Mouse (Mus musculus): ENCODE results near the gene Pjvk. TPM values are rescaled to one million over a fixed set of nuclear protein-coding genes. Genes with fewer than 3 reads are reported as not detected.

Pjvk gene
- polyA plus RNA-seq, 1 experiment, result not detected

DNA sequence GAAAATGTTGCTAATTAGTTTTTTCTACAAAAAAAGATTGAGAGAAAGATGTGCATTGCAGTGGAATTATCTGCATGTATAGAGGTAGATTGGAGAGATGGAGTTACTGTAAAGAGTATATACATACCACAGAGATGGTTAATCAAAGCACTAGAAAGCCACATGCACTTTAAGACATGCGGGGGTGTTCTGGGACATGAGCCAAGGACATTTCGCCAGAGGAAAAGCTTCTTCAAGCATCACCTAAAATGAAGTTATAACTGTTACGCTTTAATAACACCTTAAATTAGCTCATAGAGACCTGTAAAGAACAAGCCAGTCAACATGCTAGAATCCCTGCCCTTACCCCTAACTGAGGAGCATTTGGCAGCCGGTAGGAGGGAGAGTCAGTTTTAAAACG lies 18.9 kb downstream of the Pjvk start:
- DNase-seq (ENCODE audit: low read depth), result no peak

DNA sequence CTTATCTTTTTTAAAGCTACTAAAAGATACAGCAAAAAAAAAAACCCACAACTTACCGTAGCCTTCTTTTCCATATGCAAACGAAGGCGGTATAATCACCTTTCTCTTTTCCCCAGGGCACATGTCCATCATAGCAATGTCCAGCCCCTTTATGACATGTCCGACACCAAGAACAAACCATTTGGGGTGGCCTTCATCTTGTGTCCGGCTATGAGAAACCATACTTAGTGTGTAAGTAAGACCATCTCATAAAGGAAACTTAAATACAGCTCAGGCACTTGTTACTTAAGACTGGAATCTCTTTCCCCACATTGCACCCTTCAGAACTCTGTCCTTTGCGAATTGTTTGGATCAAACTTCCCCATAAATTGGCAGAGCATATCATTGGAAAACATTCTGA lies 23.4 kb downstream of the Pjvk start:
- DNase-seq (ENCODE audit: low read depth), result no peak

DNA sequence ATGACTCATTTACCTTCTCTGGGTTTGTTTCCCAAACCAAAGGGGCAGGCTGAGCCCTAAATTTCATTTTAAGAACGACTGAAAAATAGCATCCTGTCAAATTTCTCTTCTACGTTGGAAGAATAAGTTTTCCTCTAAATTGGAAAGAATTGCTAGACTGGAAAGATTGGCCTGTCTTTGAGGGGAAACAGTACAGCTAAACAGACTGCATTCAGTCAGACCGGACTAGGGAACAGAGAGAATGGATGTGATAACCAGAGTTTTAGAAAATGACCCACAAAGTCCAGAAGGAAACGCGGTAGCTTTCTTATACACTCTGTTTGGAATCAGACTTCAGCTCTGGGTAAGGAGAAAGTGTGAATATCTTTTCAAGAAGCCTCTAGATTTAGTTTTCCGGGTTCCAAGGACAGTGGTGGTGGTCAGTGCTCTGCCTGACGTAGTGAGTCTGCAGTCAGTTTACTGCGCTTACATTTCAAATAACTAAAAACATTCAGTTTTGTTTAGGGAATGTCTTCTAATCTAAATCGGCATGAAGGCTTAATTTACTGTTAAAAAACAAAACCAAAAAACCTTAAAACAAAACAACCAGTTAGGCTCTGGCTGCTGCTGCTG lies 24.0 kb downstream of the Pjvk start:
- DNase-seq (ENCODE audit: low read depth), result no peak

DNA sequence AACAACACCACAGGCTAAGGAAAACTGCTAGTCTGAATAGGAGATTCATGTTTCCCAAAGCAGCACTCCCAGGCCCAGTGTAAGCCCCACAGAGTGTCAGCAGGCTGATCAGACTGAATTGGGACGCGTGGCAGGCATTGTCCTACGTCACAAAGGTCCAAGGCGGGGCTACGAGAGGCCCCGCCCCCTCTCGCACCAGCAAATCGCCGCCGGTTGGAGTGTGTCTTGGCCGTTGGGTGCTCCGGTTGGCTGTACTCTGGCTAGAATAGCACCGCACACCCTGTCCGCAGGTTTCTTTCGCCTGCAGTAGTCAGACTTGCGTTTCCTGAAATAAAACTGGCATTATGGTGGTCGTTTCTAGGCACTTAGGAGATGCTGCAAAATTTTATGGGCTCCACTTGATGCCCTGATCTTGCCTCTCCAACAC lies 24.7 kb downstream of the Pjvk start, which contains the start of gene Fkbp7:
Gene Fkbp7, minus strand, starts transcription at position 151 of the 427 bp plus-strand sequence.
- DNase-seq (ENCODE audit: low read depth), result no peak

DNA sequence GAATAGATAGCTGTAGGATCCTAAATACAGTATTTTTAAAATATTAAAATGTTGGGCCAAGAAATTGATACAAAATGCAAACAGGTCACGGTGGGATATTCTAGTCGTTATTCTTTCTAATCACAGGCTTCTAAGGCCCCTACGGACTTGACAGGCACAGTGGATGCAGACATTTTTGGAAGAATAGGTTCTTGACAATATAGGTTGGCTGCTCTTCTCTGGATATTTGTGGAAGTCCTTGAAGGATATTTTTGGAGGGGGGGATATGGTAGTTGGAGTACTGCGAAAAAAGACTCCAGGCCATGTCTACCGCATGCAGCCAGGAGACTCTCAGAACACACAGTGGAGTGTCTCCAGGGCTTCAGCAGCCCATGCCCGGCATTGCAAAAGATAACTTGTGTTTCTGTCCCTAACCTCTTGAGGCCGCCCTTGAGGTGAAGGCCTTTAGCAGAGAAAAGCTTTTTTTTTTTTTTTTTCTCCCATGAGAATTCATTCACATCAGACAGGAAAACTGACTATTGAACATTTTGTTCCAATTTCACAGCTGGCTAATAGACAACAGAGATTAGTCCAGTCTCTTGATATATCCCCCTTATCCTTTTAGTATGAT lies 25.3 kb downstream of the Pjvk start:
- DNase-seq (ENCODE audit: low read depth), result no peak

DNA sequence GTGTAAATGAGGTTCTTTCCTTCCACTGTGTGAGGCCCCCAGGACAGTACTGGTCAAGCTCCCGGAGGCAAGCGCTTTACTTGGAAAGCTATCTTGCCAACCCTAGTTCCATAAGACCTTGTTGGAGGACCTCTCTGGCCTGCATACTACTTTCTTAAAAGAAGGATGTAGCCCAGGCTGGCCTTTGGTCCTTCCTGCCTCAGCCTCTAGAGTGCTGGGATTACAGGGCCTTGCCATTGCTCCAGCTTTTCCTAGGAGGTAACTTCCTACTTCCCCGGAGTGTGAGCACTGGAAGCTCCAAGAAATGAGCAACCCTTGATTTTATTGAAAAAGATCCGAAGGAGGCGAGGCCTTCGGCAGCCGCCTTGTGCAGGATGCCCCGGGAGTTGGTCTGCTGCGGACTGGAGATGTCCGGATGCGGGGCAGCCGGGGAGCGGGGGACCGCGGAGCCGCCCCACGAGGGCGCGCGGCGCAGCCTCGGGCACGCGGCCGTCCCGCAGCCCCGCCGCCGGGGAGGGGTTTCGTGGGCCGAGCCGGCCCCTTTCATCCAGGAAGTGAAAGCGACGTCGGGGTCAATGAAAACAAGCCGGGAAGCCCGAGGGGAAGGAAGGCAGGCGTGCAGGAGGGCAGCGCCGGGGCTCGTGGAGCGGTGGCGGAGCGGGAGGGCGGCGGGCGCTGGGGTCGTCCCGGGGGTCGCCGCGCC lies 26.6 kb downstream of the Pjvk start, which contains the start of gene Plekha3:
Gene Plekha3, plus strand, starts transcription at position 557 of the 703 bp plus-strand sequence.
- no peak for DNase-seq (ENCODE audit: low read depth)

DNA sequence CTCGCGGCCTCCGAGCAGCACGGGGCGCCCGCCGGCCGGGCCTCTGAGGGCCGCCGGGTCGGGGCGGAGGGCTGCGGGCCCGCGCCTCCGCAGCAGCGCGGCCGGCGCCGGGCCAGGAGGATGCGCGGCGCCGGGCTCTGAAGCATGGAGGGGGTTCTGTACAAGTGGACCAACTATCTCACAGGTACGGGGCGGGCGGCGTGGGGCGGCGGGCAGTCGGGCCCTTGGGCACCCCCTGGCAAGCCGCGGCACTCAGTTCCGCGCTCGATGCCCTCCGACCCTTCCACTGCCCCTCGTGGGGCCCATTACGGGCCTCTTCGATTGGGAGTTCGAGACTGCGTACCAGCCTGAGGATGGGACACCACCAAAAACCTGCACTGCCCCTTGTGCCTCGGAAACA lies 27.2 kb downstream of the Pjvk start:
- DNase-seq (ENCODE audit: low read depth), result no peak

DNA sequence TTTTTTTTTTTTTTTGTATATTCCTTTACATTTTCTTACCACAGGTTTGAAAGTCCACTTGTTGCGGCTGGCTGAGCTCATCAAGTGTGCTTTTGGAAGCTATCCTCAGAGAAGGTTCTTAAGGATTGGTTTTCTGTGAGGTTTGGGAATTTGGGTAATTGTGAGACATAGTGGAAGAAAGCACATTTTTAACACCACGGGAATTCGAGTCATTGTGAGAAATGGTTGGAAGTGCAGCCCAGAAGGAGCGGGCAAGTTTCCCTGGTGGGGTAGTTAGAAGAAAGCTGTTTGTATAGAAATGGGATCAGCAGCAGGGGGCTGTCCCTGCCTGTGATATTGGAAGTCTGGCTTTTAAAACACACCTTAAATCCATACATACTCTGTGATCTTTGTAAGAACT lies 27.7 kb downstream of the Pjvk start:
- no peak for DNase-seq (ENCODE audit: low read depth)

DNA sequence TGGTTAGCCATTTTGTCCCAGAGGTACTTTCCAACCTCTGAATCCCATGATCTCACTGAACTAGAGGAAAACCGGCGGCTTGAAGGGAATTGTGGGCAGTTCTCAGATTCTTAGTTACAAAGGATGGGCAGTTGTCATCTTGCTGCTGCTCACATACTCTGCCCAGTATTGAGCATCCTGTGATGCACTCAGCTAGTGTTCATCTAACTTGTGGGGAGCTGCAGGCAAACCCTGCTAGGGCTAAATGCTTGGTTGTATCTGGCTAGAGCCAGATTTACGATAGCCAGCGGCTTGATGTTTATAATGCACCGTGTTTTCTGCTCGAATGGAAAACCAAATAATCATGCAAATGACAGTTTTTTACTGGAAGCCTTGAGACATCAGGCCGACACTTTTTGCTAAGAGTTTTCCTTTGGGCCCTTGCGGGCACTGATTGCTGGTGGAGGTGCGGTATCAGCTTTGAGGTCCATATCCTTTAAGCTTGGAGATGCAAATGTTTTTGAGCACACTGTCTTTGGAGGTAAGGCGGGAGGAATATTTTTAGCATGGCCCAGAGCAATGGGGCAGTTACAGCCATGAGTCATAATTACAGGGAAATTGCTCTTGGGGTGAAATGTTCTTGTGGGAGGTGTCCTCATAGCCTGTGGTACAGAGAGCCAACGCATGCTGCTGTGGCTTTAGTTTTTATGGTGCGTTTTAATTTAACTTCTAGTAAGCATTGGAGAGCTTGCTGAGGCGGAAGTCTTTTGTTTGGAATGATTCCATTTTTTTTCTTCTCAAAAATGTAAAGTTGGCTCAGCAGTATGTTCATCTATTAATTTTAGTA lies 28.3 kb downstream of the Pjvk start:
- DNase-seq (ENCODE audit: low read depth), result no peak

DNA sequence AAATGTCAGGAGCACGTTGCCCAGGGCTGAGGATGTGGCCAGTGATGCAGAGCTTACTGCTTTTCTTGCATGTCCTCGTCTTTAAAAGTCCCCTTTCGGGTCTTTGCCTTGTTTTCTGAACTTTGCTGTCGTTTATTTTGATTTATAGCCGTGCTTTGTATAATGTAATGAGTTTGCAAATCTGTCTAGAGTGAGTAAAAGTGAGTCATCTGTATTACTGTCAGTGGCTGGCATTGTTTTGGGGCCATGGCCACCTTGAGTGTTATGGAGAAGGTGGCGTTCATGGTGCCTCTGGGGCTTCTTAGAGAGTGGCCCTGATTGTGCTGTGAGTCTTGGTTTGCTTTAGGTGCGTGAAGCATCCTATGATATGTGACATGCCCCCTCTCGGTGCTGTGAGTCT lies 34.0 kb downstream of the Pjvk start:
- DNase-seq (ENCODE audit: low read depth), result no peak

DNA sequence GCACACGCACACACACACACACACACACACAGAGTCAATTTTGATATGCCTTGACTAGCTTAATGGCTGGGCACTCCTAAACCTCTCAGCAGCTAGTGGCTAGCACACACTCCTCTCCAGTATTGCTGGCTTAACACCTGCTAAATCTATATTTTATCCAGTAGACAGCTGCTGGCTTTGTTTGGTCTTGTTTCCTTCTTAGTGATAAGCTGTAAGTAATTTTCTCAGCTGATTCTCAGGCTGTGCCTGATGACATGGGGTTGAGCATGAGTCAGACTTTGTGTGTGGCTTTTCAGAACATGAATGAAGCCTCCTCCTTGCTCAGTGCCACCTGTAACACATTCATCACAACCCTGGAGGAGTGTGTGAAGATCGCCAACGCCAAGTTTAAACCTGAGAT lies 38.7 kb downstream of the Pjvk start:
- no peak for DNase-seq (ENCODE audit: low read depth)

DNA sequence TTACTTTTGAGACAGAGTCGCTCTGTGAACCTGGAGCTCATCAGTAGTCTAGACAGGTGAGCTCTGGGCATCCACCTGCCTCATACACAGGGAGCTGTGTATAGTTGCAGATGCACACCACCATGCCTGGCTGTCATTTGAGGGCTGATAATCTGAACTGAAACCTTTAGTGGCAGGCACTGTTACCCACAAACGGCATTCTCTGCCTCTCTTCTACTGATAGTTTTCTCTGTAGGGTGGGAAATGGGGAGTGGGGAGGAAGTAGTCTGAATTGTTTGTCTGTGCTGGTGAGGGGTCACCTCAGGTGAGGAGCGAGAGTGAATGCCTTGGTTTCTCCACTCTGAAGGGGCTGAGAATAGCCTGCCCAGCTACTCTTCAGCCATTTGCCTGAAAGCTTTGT lies 39.3 kb downstream of the Pjvk start:
- no peak for DNase-seq (ENCODE audit: low read depth)

DNA sequence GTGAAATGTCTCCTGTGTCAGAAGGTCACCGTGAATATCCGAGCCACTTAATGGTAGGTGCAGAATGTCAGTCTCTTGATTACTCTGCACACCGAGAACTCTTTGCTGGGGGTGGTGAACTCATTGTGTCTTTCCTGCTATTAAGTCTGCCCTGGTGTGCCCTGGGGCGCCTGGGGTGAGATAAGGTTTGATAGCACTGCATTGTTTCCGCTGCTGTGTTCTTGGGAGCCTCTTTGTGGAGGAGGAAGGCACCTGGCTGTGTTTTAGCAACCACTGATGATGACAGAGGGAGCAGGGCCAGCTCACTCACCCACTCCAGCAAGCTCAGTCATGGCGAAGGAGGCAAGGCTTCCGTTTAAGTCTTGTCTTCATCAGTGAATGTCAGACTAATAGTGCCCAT lies 39.9 kb downstream of the Pjvk start:
- DNase-seq (ENCODE audit: low read depth), result no peak

DNA sequence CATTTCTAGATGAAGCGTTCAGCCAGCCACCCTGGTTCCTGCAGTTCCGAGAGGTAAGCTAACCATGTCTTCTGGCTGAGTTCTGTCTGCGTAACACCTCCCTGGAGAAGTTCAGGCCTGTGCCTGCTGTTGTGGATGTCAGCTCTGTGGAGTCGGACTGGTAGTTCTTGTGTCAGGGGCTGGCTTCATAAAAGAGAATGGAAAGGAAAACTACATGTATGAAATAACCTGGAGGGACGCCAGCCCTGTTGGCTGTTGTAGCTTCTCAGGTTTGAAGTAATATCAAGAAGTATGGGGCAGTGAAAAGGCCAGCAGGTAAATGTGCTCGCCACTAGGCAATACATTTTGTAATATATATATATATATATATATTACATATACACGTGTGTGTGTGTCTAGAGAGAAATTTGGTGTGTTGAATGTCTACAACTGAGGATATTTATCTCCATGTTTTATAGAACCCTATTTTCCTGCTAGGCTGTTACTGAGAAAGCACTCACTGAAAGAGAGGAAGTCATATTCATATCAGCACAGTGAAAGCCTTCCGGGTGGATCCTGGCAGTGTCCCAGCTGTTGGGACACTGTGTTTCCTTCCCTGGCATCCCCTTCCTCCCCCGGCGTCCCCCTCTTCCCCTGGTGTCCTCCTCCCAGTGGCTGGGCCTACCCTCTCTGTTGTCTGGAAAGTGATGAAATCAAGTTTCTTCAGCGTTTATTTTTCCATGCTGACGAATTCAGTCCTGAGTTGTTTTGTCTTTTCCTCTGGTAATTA lies 42.3 kb downstream of the Pjvk start:
- no peak for DNase-seq (ENCODE audit: low read depth)

DNA sequence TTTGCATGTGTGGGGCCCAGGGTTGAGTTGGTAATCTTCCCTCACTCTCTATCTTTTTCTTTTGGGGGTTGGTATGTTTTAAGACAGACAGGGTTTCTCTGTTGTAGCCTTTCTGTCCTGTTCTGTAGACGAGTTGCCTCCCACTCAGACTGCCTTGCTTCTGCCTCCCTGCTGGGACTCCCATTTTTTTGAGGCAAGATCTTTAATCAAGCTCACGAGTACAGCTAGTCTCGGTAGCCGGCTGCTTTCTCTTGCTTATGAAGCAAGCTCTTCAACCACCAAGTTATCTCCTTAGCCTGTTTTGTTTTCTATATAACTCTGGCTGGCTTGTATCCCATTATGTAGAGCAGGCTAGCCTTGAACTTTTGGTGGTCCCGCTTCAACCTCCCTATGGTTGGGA lies 45.5 kb downstream of the Pjvk start:
- no peak for DNase-seq (ENCODE audit: low read depth)

DNA sequence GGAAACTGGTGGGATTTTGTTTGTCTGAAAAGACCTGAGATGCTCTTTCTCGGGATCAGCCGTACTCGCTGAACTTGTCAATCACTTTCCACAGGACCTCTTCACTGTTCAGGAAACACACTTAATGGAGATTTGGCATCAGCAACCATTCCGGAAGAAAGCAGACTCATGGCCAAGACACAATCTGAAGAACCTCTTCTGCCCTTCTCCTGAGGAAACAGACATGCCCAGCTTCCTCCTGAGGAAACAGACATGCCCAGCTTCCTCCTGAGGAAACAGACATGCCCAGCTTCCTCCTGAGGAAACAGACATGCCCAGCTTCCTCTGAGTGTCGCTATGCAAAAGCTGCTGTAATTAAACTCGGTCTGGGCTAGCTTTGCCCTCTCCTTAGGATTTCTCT lies 47.0 kb downstream of the Pjvk start:
- no peak for DNase-seq (ENCODE audit: low read depth)

DNA sequence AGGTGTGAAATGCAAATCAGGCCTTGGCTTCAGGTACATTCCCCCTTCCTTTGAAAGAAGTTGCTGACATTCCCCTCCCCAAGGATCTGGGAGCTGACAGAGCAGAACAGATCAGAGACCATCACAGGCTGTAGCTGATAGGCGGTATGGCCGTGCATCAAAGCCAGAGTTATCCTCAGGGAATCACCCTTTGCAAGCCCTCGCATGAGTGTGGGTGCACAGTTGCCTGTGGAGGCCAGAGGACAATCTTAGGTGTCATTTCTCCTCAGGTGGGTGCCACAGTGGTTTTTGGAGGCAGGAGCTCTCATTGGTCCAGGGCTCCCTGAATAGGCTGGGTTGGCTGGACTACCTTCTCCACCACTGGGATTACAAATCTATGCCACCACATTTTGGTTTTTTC lies 53.9 kb downstream of the Pjvk start:
- DNase-seq (ENCODE audit: low read depth), result no peak

DNA sequence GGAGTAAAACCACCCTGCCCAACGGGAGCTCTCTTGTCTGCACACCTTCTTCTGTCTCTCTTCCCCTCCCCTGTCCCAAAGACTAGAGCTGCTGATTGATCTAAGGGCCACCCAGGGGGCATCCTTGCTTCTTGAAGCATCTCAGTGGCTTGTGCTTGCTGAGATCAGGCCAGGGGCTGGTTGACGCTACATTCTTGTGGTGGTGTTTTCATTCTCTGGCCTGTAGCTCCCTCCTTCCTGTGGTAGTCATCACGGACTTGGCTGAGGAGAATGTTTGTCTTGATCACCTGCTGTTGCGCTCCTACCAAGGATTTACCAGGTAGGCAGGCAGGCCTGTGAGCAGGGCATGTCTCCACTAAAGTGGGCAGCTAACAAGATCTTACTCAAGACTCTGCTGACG lies 54.5 kb downstream of the Pjvk start:
- DNase-seq (ENCODE audit: low read depth), result no peak

DNA sequence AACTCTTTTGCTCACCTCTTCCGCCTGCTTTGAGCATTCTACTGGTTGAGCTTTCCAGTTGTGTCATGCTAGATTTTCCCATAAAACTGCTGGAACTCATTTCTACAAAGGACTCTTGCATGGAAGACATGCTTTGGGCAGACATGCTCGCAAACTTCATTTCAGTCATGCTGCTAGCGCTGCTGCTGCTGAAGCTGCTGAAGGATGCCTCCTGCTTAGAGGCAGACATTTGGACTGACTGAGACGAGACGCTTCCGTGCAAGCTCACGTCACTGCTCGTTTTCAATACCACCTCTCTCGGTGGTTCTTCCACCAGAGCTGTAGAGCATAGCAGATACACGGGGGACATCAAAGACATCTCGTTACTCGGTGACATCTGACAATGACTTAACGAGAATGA lies 57.4 kb downstream of the Pjvk start:
- no peak for DNase-seq (ENCODE audit: low read depth)
